Mouse (Mus musculus) spleen, adult 2 months (tissue): Measurements from ENCODE around the gene Samm50.

Experiments
- CTCF ChIP-seq: fragments of 200-500 bp; IDR thresholded peaks from 2 replicates; pipeline ENCODE4 v1.5.1; 2011; ENCODE audit warnings: mild to moderate bottlenecking, inconsistent platforms; ENCODE audit not compliant: insufficient read depth, insufficient read length, insufficient replicate concordance; ENCODE audit errors: extremely low read depth
- POLR2A ChIP-seq: fragments of 200-500 bp; IDR thresholded peaks from 2 replicates; pipeline ENCODE4 v1.6.1; 2011; ENCODE audit warnings: low read depth, low read length, inconsistent platforms

DNA sequence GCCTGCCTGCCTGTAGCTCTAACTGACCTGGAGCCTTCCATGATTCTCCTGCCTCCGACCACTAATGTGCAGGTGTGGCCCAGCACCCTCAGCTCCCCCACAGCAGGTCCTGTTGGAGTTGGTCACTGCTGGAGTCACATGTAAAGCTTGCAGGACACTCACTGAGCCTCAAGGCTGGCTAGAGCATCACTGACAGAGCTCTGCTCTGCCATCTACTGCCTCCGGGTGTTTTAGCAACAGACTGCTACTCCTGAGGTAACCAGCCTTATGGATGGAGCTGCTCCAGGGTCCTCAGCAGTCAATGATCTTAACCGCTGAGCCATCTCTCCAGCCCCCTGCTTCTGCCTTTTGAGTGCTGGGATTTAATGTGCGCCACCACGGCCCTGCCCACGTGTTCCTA is 31.4 kb downstream of the Samm50 start:
- no peak for TF ChIP-seq CTCF
- no peak for TF ChIP-seq POLR2A
